Mouse (Mus musculus) midbrain, embryonic 13.5 days (tissue): ENCODE data around the gene Olfr150. TPM values are rescaled to one million over a fixed set of nuclear protein-coding genes. Genes with fewer than 3 reads are reported as not detected.
"Not testable (repeated sequence)": the region's sequence is repeated elsewhere in the genome, so short reads cannot be mapped to it uniquely, and the experiment has no call there.

Source experiments
- ATAC-seq: fragments of 200-750 bp; cut with Nextera tagmentation; 2 replicates; pipeline ENCODE4 v1.8.0; 2017; ENCODE audit warnings: mild to moderate bottlenecking, moderate TSS enrichment, moderate library complexity
- H3K27ac ChIP-seq: fragments of 300-500 bp; sonication (generic); 2 replicates; pipeline ENCODE4 v1.5.1; 2015; ENCODE audit warnings: inconsistent platforms, mild to moderate bottlenecking, moderate library complexity
- H3K27me3 ChIP-seq: fragments of 300-500 bp; sonication (generic); 2 replicates; pipeline ENCODE4 v1.6.1; 2015; ENCODE audit warnings: mild to moderate bottlenecking, inconsistent platforms
- H3K36me3 ChIP-seq: fragments of 300-500 bp; sonication (generic); 2 replicates; pipeline ENCODE4 v1.6.1; 2015; ENCODE audit warnings: mild to moderate bottlenecking, inconsistent platforms
- H3K4me1 ChIP-seq: fragments of 300-500 bp; sonication (generic); replicated peaks from 2 replicates; pipeline ENCODE4 v1.6.1; 2015; ENCODE audit warnings: inconsistent platforms
- H3K4me2 ChIP-seq: fragments of 300-500 bp; sonication (generic); replicated peaks from 2 replicates; pipeline ENCODE4 v1.6.1; 2015; ENCODE audit warnings: moderate library complexity, mild to moderate bottlenecking, inconsistent platforms
- H3K4me3 ChIP-seq: fragments of 300-500 bp; sonication (generic); replicated peaks from 2 replicates; pipeline ENCODE4 v1.5.1; 2015; ENCODE audit warnings: mild to moderate bottlenecking, inconsistent platforms
- H3K9ac ChIP-seq: fragments of 300-500 bp; sonication (generic); replicated peaks from 2 replicates; pipeline ENCODE4 v1.6.1; 2015; ENCODE audit warnings: mild to moderate bottlenecking, inconsistent platforms
- H3K9me3 ChIP-seq: fragments of 300-500 bp; sonication (generic); 2 replicates; pipeline ENCODE4 v1.6.1; 2016; ENCODE audit warnings: mild to moderate bottlenecking, inconsistent platforms
- WGBS: fragments of 180-500 bp; shearing (Covaris S2); methylation state at CpG from one replicate; pipeline ENCODE4 v1.1.7; 2015; 5-methylcytosine and 5-hydroxymethylcytosine counted together
- polyA plus RNA-seq: library from polyadenylated mRNA; unstranded; fragments of >200 nt; fragmentation: Nextera tagmentation; extraction: Ambion mirVana; gene quantifications from 2 replicates; pipeline ENCODE4 v1.2.1, GENCODE M21; 2015

Gene Olfr150
- not detected in 2 replicates for polyA plus RNA-seq

DNA sequence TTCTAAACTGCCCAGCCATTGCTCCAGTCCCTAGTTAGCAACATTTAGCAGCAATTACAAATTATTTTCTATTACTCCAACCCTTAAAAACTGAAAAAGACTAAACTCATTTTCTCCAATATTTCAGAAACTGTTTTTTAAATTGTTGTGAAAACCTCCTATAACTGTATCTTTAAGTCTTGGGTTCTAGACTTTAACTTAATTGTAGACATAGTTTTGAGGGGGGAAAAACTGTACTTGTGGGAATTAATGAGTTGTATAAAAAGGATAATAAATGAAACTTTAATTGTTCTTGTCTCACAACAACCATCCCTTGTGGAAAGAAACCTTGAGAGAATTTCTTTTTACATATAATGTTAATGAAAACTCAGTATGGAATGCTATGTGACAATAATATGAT lies at the start of gene Olfr150:
TSS of gene Olfr150 (plus strand) at position 301 of the 400 bp plus-strand sequence.
- Histone ChIP-seq H3K4me2 (no peak within 1 kb of the TSS), H3K9me3 (no peaks in the 10 kb centered on the region), H3K27me3 (no peaks in the 10 kb centered on the region), H3K27ac (no peak within 1 kb of the TSS), H3K4me3 (no peak within 1 kb of the TSS), H3K36me3 (no peaks in the 10 kb centered on the region), H3K9ac (no peak within 1 kb of the TSS), H3K4me1 (no peaks in the 10 kb centered on the region)
- no peak for ATAC-seq

DNA sequence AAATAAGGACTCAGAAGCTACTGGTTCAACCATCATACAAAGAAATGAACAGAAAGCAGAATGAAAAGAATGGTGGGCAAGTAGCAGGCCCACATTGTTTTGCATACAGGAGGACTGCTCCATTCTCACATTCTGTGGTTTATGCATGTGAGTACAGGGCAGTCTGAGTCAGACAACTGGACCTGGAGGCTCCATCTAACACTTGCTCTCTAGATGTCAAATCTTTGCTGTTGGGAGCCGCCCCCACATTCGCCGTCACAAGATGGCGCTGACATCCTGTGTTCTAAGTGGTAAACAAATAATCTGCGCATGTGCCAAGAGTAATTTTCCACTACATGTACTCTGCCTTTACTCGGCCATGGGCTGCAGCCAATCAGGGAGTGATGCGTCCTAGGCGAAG lies 29.7 kb upstream of the Olfr150 start:
- not testable (repeated sequence) for H3K27ac ChIP-seq, H3K9me3 ChIP-seq, H3K9ac ChIP-seq, H3K27me3 ChIP-seq, H3K4me3 ChIP-seq, H3K4me2 ChIP-seq, H3K4me1 ChIP-seq, H3K36me3 ChIP-seq, ATAC-seq
- 86% methylated on average over 8 of the region's 8 CpGs for WGBS

DNA sequence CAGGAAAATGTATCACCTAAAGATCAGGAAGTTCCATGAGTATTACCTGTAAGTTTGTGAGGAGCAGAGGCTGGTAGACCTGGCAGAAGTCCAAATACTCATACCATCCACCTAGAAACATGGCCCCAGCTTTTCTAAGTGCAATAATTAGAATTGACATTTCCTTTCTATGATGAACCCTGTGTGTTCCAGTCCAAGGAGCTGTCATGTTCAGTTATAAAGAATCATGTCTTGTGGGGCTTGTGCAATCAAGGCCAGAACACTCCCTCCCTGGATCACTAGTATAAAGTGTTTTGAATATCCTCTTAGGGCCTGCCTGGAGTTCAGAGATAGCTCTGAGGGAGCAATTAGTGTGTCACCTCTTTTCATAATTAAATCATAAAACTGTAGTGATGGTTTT lies 23.8 kb upstream of the Olfr150 start, which contains the start of gene Olfr149:
TSS of gene Olfr149 (minus strand) at position 101 of the 400 bp plus-strand sequence.
- no peak within 1 kb of the TSS for H3K4me2 ChIP-seq
- no peaks in the 10 kb centered on the region for H3K4me1 ChIP-seq
- no peak within 1 kb of the TSS for H3K9ac ChIP-seq
- H3K27me3 ChIP-seq = no peaks in the 10 kb centered on the region
- no peak within 1 kb of the TSS for H3K4me3 ChIP-seq
- H3K9me3 ChIP-seq = no peaks in the 10 kb centered on the region
- H3K36me3 ChIP-seq = no peaks in the 10 kb centered on the region
- no peak for ATAC-seq
- no peak within 1 kb of the TSS for H3K27ac ChIP-seq

DNA sequence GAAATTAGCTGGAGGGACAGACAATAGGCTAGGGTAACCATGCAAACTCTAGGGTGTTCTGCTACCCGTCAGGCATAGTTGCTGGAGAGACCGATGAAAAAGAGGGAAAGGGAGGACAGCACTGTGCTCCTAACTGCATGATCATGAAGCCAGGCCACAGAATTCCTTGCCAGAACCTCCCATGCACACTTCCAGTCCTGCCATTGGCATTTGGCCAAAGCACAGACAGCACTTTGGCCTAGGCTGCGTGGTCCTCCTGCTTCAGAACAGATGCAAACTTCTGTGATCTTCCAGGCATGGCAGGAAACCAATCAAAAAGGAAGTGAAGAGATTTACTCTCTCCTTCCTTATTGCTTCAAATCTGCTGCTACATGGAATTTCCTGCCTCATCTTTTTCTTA lies 21.8 kb upstream of the Olfr150 start:
- no peak overlapping the region for H3K27ac ChIP-seq
- no peaks in the 10 kb centered on the region for H3K9me3 ChIP-seq
- H3K4me1 ChIP-seq = no peaks in the 10 kb centered on the region
- WGBS = 80% methylated on average over 3 of the region's 3 CpGs
- no peaks in the 10 kb centered on the region for H3K36me3 ChIP-seq
- H3K4me3 ChIP-seq = no peak overlapping the region
- no peaks in the 10 kb centered on the region for H3K27me3 ChIP-seq
- no peak for ATAC-seq
- H3K4me2 ChIP-seq = no peak overlapping the region
- H3K9ac ChIP-seq = no peak overlapping the region

DNA sequence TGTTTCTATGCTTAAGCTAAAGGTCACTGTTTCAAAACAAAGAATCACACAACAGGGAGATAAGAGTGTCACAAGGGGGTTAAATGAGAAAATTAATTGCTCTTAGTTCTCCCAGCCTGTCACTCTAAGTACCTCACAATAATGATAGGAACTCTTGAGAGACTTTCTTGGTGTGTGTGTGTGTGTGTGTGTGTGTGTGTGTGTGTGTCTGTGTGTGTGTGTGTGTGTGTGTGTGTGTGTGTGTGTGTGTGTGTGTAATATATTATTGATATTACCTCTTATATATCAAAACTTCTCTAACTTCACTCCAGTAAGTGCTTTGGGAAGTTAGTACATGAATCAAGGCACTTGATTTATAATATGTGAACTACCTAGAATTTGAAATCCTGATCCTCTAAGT lies 19.7 kb upstream of the Olfr150 start, which contains the start of gene Olfr965:
TSS of gene Olfr965 (plus strand) at position 301 of the 400 bp plus-strand sequence.
- H3K27me3 ChIP-seq = no peaks in the 10 kb centered on the region

DNA sequence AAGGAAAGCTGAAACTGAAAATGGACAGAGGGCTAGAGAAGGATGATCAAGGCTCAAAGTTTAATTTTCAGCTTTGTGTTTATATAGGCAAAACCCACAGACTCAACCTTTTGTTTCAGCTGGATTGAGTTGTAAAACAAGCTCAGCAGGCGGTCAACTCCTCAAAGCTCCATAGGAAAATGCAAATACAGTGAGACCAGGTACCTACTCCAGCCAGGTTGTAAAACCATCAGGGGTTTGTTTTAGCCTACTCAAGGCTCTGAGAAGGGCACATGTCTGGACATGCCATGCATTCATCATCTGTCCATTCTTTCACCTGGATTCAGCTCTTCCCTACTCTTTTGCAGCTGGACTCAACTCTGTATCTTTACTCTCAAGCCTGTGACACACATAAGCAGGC lies 10.0 kb downstream of the Olfr150 start:
- H3K27me3 ChIP-seq = no peaks in the 10 kb centered on the region
- no peak for ATAC-seq
- H3K4me3 ChIP-seq = no peak overlapping the region
- no peak overlapping the region for H3K27ac ChIP-seq
- no peaks in the 10 kb centered on the region for H3K9me3 ChIP-seq
- no peak overlapping the region for H3K4me2 ChIP-seq
- WGBS = 97% methylated on average over 1 of the region's 1 CpGs
- H3K4me1 ChIP-seq = no peaks in the 10 kb centered on the region
- H3K36me3 ChIP-seq = no peaks in the 10 kb centered on the region
- H3K9ac ChIP-seq = no peak overlapping the region

More for the DNA sequence above, 19.7 kb upstream of the Olfr150 start, which contains the start of gene Olfr965:
- no peak for ATAC-seq
- Histone ChIP-seq H3K4me3 (no peak within 1 kb of the TSS), H3K9me3 (no peaks in the 10 kb centered on the region), H3K9ac (no peak within 1 kb of the TSS), H3K4me1 (no peaks in the 10 kb centered on the region), H3K4me2 (no peak within 1 kb of the TSS), H3K36me3 (no peaks in the 10 kb centered on the region), H3K27ac (no peak within 1 kb of the TSS)

DNA sequence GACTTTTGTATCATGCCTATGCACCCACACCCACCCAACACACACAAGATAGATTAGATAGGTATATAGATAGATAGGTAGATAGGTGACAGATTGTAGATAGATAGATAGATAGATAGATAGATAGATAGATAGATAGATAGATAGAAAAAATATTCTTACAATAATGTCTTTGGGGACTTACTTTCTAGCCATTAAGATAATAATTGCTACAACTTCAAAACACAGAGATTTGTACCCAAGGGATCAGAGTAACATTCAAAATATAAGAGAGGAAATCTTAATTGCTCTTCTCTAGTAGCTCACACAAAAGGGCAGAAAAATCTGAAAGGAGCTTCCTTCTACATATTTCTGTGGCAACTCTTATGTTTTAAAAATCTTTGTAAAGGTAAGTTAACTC lies 15.2 kb downstream of the Olfr150 start, which contains the start of gene Olfr967:
TSS of gene Olfr967 (plus strand) at position 301 of the 400 bp plus-strand sequence.
- H3K27me3 ChIP-seq = no peaks in the 10 kb centered on the region
- H3K9ac ChIP-seq = no peak within 1 kb of the TSS
- no peak within 1 kb of the TSS for H3K4me3 ChIP-seq
- H3K4me1 ChIP-seq = no peaks in the 10 kb centered on the region
- no peaks in the 10 kb centered on the region for H3K36me3 ChIP-seq
- no peak for ATAC-seq
- no peak within 1 kb of the TSS for H3K27ac ChIP-seq
- no peak within 1 kb of the TSS for H3K4me2 ChIP-seq
- H3K9me3 ChIP-seq = no peaks in the 10 kb centered on the region

DNA sequence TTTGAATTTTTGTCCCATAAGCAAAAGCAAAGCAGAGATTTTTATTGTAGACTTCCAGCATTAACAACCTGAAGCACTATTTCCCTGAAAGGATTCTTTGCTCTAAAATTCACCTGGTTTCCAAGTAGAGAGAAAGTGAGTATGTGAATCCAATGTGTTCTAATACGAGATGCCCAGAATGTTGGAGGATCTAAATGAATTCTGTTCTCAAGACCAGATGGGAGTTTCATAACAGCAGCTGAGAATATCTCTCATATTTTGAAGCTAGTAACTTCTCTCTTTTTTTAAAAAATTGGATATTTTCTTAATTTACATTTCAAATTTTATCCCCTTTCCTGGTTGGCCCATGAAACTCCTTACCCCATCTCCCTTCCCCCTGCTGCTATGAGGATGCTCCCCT lies 15.7 kb downstream of the Olfr150 start:
- H3K36me3 ChIP-seq = no peaks in the 10 kb centered on the region
- H3K9ac ChIP-seq = no peak overlapping the region
- no peak overlapping the region for H3K4me2 ChIP-seq
- no peak overlapping the region for H3K27ac ChIP-seq
- no peaks in the 10 kb centered on the region for H3K27me3 ChIP-seq
- no peak overlapping the region for H3K4me3 ChIP-seq
- H3K9me3 ChIP-seq = no peaks in the 10 kb centered on the region
- ATAC-seq = no peak
- no peaks in the 10 kb centered on the region for H3K4me1 ChIP-seq
- 83% methylated on average over 1 of the region's 1 CpGs for WGBS

DNA sequence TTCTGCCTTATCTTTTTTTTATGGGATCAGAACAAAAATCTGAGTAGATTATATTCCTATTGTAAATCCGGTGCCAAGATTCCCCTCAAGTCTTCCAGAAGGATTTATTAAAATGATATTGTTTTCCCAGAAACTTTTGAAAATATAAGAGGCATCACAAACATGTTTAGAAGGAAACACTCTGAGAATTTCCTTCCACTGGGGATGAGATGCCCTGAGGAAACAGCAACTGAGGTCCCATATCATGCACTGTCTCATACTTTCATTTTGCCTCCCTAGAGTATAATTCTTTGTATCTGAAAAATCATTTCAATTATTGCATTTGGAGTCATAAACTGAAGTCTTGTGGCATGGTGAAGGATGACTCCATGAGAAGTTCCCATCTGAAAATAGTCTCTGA lies 52.4 kb downstream of the Olfr150 start, which contains the start of gene Olfr968:
TSS of gene Olfr968 (minus strand) at position 101 of the 400 bp plus-strand sequence.
- ATAC-seq = no peak
- Histone ChIP-seq H3K4me1 (no peaks in the 10 kb centered on the region), H3K4me3 (no peak within 1 kb of the TSS), H3K27me3 (no peaks in the 10 kb centered on the region), H3K36me3 (no peaks in the 10 kb centered on the region), H3K4me2 (no peak within 1 kb of the TSS), H3K9ac (no peak within 1 kb of the TSS), H3K27ac (no peak within 1 kb of the TSS), H3K9me3 (no peaks in the 10 kb centered on the region)
- 86% methylated on average over 1 of the region's 1 CpGs for WGBS

Other genes with a start within 250 kb of the Olfr150 start
- gene Olfr44, start 237.0 kb upstream of the Olfr150 start, polyA plus RNA-seq = not detected in 2 replicates
- gene Olfr957, start 215.2 kb upstream of the Olfr150 start, polyA plus RNA-seq = not detected in 2 replicates
- gene Olfr958, start 176.9 kb upstream of the Olfr150 start, polyA plus RNA-seq = not detected in 2 replicates
- gene Olfr959, start 155.4 kb upstream of the Olfr150 start, polyA plus RNA-seq = not detected in 2 replicates
- gene AW551984, start 126.6 kb upstream of the Olfr150 start, polyA plus RNA-seq = 59.7 and 66.7 TPM in 2 replicates
- gene Olfr148, start 120.3 kb upstream of the Olfr150 start, polyA plus RNA-seq = not detected in 2 replicates
- gene Olfr960, start 109.6 kb upstream of the Olfr150 start, polyA plus RNA-seq = not detected in 2 replicates
- not detected in 2 replicates for gene Olfr961, start 85.9 kb upstream of the Olfr150 start, polyA plus RNA-seq
- not detected in 2 replicates for gene Olfr963, start 63.8 kb upstream of the Olfr150 start, polyA plus RNA-seq
- not detected in 2 replicates for gene Olfr149, start 23.9 kb upstream of the Olfr150 start, polyA plus RNA-seq
- gene Olfr965, start 19.6 kb upstream of the Olfr150 start, polyA plus RNA-seq = not detected in 2 replicates
- gene Olfr967, start 15.3 kb downstream of the Olfr150 start, polyA plus RNA-seq = not detected in 2 replicates
- not detected in 2 replicates for gene Olfr968, start 52.3 kb downstream of the Olfr150 start, polyA plus RNA-seq
- gene Olfr969, start 60.0 kb downstream of the Olfr150 start, polyA plus RNA-seq = not detected in 2 replicates
- not detected in 2 replicates for gene Olfr970, start 77.9 kb downstream of the Olfr150 start, polyA plus RNA-seq
- not detected in 2 replicates for gene Olfr971, start 105.9 kb downstream of the Olfr150 start, polyA plus RNA-seq
- not detected in 2 replicates for gene Olfr972, start 135.4 kb downstream of the Olfr150 start, polyA plus RNA-seq
- gene Olfr229, start 176.4 kb downstream of the Olfr150 start, polyA plus RNA-seq = not detected in 2 replicates
- gene Olfr974, start 206.5 kb downstream of the Olfr150 start, polyA plus RNA-seq = not detected in 2 replicates
- 0.05 TPM in 1 of 2 replicates, not detected in the other for gene Olfr975, start 221.1 kb downstream of the Olfr150 start, polyA plus RNA-seq
- gene Olfr976, start 230.2 kb downstream of the Olfr150 start, polyA plus RNA-seq = not detected in 2 replicates